Mouse (Mus musculus) frontal cortex, adult 2 months (tissue): Measurements from ENCODE around the gene Olfr723. TPM values are rescaled to one million over a fixed set of nuclear protein-coding genes. Genes with fewer than 3 reads are reported as not detected.
"Not testable (repeated sequence)": the region's sequence is repeated elsewhere in the genome, so short reads cannot be mapped to it uniquely, and the experiment has no call there.

Experiments
- DNase-seq, 2 experiments: peaks; one replicate each; pipeline ENCODE4 v3.0.0; 2022; ENCODE audit warnings: low spot score in 1 of 2; ENCODE audit errors: extremely low spot score in 1 of 2
- polyA plus RNA-seq: library from polyadenylated mRNA; depleted of rRNA; stranded (reverse); fragments of >200 nt; gene quantifications from 2 replicates; pipeline ENCODE4 v1.2.3, GENCODE M21; 2012; rRNA removed

The Olfr723 gene
- polyA plus RNA-seq: not detected in 2 replicates

- DNase-seq: not testable (repeated sequence)
These were observed at the start of gene Olfr723 for GRCm38 (mm10) chr14:49931687-49932086. Gene Olfr723, minus strand, starts transcription at chr14:49931787.

- DNase-seq: not testable (repeated sequence)
These were observed 31.6 kb upstream of the Olfr723 start, which contains the start of gene Olfr724 for GRCm38 (mm10) chr14:49963174-49963573. Gene Olfr724, minus strand, starts transcription at chr14:49963274.

DNA sequence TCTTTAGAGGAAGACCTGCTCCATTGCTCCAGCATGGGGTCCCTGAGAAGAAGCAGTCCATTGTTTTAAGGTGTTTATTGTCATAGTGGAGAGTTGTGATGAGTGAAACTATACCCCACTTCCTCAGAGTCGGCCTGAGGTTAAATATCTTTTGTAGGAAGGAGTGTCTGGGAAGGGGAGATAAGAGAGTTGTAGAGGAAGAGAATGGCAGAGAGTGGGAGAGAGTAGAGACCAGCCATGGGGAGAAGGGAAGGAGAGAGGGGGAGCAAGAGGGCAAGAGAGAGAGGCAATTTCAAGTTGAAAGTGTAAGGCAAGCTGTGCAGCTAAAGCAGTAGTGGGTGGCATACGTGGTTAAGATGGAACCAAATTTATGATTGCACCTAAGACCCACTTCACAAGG lies 24.3 kb upstream of the Olfr723 start:
- no peak for DNase-seq

- no peak for DNase-seq
These were observed 29.7 kb downstream of the Olfr723 start, which contains the start of gene Olfr722 for GRCm38 (mm10) chr14:49901899-49902298. Gene Olfr722, minus strand, starts transcription at chr14:49901999.

Other genes starting within 250 kb of the Olfr723 start
- gene Armh4, start 148.4 kb downstream of the Olfr723 start, polyA plus RNA-seq: 14.9 and 16.3 TPM in 2 replicates
- gene Olfr722, start 29.8 kb downstream of the Olfr723 start, polyA plus RNA-seq: not detected in 2 replicates
- gene Olfr724, start 31.5 kb upstream of the Olfr723 start, polyA plus RNA-seq: not detected in 2 replicates
- gene Olfr725, start 108.6 kb upstream of the Olfr723 start, polyA plus RNA-seq: not detected in 2 replicates
- gene Olfr726, start 159.2 kb upstream of the Olfr723 start, polyA plus RNA-seq: 0.06 TPM in 1 of 2 replicates, not detected in the other
- gene Olfr727, start 191.4 kb upstream of the Olfr723 start, polyA plus RNA-seq: 0.08 TPM in 1 of 2 replicates, not detected in the other
- gene Olfr728, start 210.9 kb upstream of the Olfr723 start, polyA plus RNA-seq: not detected in 2 replicates
- gene Olfr729, start 221.1 kb upstream of the Olfr723 start, polyA plus RNA-seq: not detected in 2 replicates